Mouse (Mus musculus): ENCODE data around the gene Ppp2r5c. TPM values are rescaled to one million over a fixed set of nuclear protein-coding genes. Genes with fewer than 3 reads are reported as not detected.

The Ppp2r5c gene
- total RNA-seq (2021), result 100 to 1,000 TPM; 270 to 283 TPM

DNA sequence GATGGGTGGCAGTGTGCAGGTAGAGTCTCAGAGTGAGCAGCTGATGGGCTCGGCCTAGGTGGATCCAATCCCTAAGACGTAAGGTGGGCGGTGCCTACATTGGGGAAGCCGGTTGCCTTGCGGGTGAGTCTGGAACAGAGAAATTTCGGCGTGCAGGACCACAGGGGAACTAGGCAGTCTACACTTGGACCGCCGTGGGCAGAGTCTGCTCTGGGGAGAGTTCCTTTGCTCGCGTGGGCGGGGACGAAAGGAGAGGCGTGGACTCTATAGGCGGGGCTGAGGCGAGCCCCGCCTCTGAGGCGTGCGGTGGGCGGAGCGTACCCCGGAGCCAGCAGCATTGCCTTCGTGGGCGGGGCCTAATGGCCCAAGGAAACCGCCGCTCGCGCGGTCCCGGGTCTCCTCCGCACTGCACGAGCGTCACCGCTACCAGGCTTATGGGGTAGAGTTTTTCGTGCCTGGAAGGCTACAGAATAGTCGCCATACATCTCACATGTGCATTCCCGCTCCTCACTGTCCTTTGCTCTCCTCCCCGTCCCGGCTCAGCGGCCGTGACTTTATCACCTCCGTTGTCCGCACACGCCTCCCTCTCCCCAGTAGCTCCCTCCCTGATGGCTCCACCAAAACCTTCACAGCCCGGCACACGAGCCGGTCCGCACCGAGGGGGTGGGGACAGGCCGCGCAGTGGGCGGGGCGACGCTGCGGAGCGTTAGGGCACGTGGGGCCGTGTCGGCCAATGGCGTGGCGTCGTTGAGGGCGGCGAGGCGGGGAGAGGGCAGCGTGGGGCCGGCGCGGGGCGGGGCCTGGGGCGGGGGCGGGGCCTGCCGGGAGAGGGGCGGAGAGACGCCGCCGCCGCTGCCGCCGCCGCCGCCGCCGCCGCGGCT, at the start of gene Ppp2r5c:
Ppp2r5c (plus strand) TSS at position 831 of the 881 bp plus-strand sequence.
- intact Hi-C loops (cut with DNase I), result loop anchor here (2.0 to 10.0 kb wide), 2 partner anchors 154 to 398 kb away; partner anchors contain the start of genes Dync1h1 and Mok
- peak; percentile 91 for DNase-seq (ENCODE audit: low spot score in 2 of 2)

DNA sequence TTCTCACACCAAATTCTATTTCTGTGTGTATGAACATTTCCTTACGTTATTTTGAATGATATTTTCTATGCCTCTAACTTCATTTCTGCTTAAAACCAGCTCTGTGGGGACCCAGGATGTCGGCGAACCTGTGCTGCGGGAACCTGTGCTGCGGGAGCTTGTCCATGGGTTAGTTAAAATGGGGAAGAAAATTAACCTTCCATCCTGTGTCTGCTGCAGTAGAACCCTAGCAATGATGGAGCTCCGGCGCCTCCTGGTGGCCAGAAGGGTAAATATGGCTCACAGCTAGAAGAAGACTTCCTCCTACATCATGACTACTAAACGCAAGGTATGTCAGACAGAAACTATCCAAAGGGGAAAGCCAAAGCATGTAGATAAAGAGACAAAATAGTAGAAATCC, 48.6 kb upstream of the Ppp2r5c start:
- DNase-seq (ENCODE audit: low spot score in 2 of 2), result peak; percentile 65 to 74
- intact Hi-C loops (cut with DNase I), result loop anchor here (2.0 kb wide), 1 partner anchor 1496 kb away; no protein-coding TSS in a partner anchor

DNA sequence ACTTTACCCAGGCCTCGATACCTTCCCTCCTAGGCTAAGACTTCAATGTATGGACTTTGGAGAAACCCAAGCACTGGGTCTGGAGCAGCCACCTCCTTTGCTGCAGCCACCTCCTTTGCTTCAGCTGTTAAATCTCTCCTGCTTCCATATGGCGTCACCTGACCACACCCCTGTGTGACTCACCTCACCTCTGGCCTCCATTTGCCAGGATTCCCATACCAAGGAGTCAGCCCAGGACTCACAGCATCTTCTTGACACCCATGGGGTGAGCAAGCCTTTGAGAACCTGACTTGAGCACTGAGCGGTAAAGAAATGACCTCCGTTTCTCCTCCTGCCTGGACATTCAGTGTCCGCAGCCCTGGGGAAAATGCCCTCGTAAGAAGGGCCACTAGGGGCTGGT, 47.8 kb upstream of the Ppp2r5c start:
- intact Hi-C loops (cut with DNase I), result loop anchor here (2.0 kb wide), 1 partner anchor 1496 kb away; no protein-coding TSS in a partner anchor
- DNase-seq (ENCODE audit: low spot score in 2 of 2), result no peak

DNA sequence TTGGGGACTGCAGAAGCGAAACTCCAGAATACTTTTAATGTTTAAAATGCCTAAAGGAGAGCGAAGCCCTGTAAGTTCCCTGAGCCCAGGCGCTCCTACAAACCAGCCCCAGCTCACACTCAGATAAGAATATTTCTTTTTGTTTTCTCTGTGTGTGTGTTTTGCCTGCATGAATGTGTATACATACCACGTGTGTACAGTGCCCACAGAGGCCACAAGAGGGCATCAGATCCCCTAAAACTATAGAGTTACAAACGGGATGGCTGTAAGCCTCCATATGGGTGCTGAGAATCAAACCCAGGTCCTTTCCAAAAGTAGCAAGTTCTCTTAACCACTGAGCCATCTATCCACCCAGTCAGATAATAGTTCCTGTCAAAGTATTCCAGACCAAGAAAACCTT, 46.0 kb upstream of the Ppp2r5c start:
- intact Hi-C loops (cut with DNase I), result no loop called here
- DNase-seq (ENCODE audit: low spot score in 2 of 2), result no peak

DNA sequence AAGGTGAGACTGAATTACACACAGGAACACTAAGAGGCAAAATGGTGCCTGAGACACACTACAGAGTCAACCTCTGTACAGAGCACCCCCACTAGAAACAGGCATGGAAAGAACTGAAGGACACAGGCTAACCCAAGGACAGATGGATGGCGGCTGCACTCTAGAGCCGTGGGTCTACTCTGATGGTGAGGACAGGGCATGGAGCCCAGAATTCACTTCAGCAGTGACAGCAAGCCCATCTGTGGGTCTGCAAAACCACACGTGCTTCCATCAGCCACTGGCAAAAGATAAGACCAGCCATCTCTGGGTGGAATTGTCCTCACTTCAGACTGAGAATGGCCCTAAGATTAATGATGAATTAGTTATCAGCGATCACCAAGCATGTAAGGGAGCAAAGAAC, 45.0 kb upstream of the Ppp2r5c start:
- intact Hi-C loops (cut with DNase I), result no loop called here

DNA sequence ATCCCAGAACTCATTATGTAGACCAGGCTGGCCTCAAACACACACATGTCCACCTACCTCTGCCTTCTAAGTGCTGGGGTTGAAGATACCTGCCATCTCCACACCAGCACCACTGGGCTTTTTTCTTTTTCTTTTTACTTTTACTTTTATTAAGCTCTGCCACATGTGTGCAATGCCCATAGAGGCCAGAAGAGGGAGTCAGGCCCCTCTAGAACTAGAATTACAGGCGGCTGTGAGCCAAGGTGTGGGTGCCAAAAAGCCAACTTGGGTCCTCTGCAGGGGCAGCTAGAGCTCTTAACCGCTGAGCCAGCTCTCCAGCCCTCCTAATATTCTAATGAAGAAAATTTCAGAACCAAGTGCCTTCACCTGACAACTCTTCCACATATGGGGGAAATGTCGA, 30.7 kb upstream of the Ppp2r5c start:
- no peak for DNase-seq (ENCODE audit: low spot score in 2 of 2)
- intact Hi-C loops (cut with DNase I), result no loop called here

More for the DNA sequence above, 45.0 kb upstream of the Ppp2r5c start:
- DNase-seq (ENCODE audit: low spot score in 2 of 2), result no peak

DNA sequence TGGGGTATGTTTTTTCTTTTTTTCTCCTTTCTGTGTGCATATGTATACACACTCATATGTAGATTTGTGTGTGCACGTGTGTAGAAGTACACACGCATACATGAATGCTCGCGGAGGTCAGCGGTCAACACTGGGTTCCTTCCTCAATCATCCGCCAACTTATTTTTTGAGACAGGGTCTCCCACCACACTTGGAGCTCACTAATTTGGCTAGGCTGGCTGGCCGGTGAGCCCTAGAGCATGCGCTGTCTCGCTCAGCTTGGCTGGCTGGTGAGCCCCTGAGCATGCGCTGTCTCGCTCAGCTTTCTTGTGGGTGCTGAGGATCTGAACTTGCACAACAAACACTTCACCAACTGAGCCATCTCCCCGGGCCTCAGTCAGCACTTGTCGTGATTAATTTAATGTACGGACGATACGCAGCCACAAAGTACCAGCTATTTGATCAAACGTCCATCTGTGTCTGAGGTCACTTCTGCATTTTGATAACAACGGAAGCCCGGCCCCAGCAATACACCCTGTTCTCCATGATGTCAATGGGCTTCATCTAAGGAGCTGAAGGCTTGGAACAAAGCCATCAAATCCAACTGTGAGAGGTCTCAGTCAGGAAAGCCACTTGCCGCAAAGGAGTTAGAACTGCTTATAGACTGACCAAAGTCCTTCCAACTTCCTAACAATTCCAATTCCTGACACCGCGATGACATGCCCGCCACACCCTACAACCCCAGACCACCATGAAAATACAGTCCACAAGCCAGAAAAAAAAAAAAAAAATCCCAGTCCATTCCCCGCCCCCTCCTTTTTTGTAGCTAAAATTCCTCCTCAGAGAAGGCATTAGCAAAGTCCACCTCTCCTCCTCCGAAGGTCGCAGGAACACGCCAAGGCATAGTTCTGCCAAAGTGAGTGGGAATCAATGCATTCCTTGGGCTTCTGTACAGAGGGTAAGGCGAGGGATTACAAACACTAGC, 29.6 kb upstream of the Ppp2r5c start:
- DNase-seq (ENCODE audit: low spot score in 2 of 2), result peak in 1 of 2 experiments; percentile 23
- intact Hi-C loops (cut with DNase I), result no loop called here

DNA sequence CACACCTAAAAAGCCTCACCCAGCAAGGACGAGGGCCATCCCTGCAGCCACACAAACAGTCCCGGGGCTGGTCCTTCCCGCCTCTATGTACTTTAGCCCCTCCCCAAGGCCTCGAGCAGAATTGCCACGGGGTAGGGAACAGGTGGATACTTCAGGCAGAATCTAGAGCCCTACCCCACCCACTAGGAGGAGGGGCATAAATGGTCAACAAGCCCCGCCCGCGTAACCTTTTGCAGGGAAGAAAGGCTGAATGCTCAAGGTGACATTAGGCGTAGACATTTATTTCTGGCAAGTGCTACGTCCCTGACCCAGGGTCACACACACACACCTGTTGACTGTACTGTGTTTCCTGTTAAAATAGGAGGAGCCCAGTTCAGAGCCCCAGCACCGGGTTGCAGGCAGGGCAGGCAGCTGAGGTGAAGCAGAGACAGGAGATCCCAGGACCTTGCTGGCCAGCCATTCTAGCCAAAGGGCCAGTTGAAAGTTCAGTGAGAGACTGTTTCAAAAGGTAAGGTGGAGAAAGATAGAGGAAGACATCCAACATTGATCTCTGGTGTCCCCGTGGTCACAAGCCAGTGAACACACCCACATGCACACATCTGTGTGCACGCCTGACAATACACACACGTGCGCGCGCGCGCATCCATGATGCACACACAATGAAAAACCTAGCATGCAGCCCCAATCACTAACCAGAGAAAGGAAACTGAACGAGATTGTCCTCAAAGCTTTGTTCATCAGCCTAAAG, 28.8 kb upstream of the Ppp2r5c start:
- no peak for DNase-seq (ENCODE audit: low spot score in 2 of 2)

DNA sequence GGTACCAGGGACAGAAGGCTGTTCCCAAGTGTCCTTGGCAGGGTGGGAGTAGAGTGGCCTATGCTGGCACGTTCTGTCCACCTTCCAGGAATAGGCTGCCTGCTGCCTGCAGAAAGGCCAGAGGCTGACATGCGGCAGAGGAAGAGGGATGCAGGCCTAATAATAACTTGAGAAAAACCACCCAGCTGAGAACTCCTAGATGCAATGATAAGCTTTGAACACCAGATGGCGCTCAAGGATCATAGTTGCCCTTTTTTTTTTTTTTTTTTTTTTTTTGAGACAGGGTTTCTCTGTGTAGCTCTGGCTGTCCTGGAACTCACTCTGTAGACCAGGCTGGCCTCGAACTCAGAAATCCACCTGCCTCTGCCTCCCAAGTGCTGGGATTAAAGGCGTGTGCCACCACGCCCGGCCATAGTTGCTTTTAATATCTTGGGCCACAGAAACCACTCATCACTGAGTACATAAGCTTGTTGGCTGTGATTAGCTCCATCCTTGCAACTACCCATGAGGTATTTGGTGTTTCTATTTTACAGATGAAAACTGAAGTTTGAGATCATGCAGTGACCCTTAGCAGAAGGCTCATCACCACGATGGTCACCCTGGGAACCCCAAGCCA, 28.1 kb upstream of the Ppp2r5c start:
- intact Hi-C loops (cut with DNase I), result loop anchor here (2.0 kb wide), 2 partner anchors 284 to 424 kb away; partner anchors contain the start of gene Hsp90aa1
- DNase-seq (ENCODE audit: low spot score in 2 of 2), result peak; percentile 11 to 23

More for the DNA sequence above, 28.8 kb upstream of the Ppp2r5c start:
- intact Hi-C loops (cut with DNase I), result loop anchor here (2.0 kb wide), 2 partner anchors 285 to 425 kb away; partner anchors contain the start of gene Hsp90aa1

DNA sequence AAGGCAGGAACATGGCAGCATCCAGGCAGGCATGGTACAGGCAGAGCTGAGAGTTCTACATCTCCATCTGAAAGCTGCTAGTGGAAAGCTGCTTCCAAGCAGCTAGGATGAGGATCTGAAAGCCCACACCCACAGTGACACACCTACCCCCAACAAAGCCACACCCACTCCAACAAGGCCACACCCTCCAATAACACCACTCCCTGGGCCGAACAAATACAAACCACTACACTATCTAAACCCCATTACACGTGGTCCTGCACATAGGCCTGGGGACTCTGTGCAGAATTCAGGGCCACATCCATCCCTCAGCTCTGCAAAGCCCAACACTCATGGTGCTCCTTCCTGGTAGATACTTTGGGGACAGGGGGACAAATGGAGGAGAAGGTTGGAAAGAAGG, 27.0 kb upstream of the Ppp2r5c start:
- DNase-seq (ENCODE audit: low spot score in 2 of 2), result no peak
- intact Hi-C loops (cut with DNase I), result loop anchor here (2.0 kb wide), 2 partner anchors 283 to 423 kb away; partner anchors contain the start of gene Hsp90aa1

DNA sequence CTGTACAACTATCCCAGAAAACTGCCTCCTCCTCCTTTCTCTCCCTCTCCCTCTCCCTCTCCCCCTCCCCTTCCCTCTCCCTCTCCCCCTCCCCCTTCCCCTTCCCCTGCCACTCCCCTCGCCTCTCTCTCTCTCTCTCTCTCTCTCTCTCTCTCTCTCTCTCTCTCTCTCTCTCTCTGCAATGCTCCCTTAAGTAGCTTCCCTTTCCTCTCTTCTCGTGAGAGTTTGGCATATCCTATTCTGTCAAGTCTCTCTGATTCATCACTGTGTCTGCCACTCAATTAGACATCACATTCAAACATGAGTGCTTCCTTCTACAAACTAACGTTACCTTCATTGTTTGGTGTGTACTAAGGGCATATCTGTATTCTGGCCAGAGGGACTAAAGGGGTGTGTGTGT, 25.6 kb upstream of the Ppp2r5c start:
- DNase-seq (ENCODE audit: low spot score in 2 of 2), result no peak
- intact Hi-C loops (cut with DNase I), result no loop called here

DNA sequence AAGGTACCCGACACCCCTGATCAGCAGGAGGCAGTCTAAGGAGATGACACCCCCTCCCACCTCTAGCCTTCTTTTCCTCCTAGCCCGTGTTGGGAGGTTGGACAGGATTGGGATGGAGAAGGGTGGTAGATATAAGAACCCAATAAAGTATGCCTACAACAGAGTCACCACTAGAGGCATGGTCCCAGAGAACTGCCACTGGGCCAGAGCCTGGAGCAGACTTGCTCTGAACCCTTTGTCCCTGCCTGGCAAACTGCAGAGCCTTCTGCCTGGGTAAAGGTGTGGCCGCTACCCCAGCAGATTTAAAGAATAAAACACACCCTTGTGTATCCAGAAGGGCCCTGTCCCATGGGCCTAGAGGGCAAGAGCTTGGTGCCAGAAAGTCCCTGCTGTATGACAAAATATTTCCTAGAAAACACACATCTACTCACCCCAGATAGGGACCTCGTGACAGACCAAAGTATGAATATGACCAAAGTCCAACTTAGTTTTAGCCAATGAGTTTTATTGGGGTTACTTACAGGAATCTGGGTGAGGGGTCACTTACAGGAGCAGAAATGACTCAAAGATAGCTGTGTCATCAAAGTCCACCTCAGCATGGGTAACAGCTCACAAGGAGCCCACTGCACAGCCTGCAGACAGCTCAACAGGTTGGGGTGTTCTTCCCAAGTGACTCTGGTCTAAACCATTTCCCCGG, 22.8 kb upstream of the Ppp2r5c start:
- DNase-seq (ENCODE audit: low spot score in 2 of 2), result no peak
- intact Hi-C loops (cut with DNase I), result no loop called here

DNA sequence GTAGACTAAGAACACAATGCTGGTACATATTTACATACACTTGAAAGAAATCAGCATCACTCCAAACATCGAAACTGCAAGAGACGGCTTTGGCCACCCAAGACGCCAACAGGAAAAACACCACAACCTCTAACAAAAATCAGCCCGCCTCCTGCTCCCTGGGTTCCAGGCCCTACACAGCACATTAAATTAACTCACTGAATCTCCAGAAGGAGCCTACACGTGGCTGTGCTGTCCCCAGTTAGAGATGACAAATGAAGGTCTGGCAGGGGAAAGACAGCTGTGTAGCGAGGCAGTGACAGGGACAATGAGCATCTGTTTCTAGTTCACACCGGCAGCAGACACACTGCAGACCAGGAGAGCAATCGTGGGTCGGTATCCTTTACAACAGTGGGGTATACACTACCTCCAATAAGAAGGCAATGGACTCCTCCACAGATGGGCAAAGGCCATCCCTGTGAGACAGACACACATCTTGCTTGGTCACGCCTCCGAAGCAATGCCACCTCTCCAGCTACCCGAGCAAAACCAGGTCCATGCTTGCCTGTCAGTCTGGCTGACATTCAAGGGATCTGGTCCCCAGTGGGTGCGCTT, 20.4 kb upstream of the Ppp2r5c start:
- no peak for DNase-seq (ENCODE audit: low spot score in 2 of 2)
- intact Hi-C loops (cut with DNase I), result no loop called here

DNA sequence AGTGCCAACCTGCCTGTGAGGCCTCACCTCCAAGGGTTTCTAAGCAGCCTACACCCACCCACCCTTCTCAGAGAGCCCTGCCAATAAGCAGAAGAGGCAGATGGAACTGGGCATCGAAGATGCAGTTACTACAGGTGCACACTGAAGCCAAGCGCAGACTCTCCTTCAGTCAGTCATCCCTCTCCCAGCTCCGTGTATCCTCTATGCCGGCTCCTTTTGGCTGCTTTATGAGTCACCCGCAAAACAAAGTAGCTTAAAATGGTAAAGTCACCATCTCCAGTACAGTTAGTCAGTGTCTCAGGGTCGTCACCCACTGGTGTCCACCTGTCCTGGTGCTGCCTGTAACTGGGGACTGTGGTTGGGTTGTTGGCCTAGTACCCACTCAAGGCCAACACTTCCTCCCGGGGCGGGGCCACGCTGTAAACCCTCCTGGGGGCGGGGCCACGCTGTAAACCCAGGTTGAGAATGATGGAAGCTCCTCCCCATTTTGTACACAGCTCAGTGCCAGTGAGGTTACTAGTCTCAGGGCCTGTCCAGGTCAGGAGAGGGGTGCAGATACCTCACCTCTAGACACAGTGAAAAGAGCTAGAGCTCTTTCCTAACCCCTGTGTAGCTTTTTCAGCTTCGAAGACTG, 17.5 kb upstream of the Ppp2r5c start:
- intact Hi-C loops (cut with DNase I), result no loop called here
- DNase-seq (ENCODE audit: low spot score in 2 of 2), result no peak

DNA sequence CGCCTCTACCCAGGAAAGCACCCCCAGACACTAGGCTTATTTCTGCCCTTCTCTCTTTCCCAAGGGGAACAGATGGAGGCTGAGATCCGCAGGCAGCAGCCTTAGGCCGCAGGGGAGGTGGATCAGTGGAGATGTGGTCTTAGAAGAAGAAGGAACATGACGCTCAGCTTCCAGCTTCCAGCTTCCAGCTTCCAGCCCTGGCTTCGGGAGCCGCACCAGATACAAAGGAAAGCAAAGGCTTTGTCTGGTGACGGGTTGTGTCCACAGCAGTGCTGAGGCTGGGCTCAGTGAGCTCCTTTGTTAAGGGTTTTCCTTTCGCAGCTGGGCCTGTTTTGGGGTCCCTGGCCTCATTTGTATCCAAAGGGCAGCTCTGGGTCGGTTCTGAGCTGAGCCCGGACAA, 16.9 kb upstream of the Ppp2r5c start:
- no peak for DNase-seq (ENCODE audit: low spot score in 2 of 2)
- intact Hi-C loops (cut with DNase I), result no loop called here

DNA sequence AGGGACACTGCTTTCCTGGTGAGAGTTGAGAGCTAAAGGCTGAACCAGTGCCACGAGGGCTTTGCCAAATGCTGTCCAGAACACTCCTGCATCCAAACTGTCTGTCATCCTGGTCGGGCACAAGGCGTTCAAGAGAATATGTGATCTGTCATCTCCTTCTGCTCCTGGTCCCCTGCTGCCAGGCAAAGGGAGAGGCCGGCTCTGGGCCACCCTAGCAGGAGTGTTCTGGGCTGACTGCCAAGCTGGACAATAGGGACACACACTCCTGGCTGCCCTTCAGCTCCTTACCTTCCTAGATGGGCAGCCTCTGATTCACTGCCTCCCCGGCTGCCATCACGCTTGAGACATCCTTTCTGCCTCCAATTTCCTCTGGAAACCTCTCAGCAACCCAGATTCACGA, 15.1 kb upstream of the Ppp2r5c start:
- DNase-seq (ENCODE audit: low spot score in 2 of 2), result no peak
- intact Hi-C loops (cut with DNase I), result no loop called here

DNA sequence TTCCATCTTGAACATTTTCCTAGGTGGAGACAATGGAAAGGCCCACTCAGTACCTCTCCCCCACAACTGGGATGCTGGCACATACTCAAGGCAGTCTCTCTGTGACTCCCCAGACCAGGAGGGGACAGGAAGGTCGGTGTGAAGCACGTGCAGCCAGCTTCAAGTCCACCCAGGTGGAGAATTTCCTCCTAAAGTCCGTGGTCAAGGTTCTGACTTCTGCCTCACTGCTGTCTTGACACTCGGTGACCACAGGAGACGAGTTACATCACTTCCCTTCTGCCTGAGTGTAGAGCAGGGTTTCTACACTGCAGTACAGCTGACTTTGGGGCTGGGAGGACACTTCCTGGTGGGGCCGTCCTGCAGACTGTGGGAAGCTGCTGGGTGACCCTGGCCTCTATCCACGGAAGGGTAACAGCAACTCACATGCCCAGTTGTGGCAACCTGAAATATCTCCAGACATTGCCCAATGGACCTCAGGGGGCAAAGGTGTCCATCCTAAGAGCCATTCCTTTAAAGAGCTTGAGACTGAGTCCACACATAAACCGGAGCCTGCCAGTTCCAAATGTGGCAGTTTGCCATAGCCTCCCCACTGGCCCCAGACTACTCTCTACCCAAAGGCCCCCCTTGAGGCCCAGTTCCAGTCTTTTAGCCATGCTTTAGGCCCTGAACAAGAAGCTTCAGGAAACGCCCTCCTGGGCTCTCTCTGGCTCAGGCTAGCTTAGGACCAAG, 10.1 kb upstream of the Ppp2r5c start:
- DNase-seq (ENCODE audit: low spot score in 2 of 2), result no peak
- intact Hi-C loops (cut with DNase I), result no loop called here
